Mouse (Mus musculus): ENCODE data around the gene Usp48.

Usp48 gene

DNA sequence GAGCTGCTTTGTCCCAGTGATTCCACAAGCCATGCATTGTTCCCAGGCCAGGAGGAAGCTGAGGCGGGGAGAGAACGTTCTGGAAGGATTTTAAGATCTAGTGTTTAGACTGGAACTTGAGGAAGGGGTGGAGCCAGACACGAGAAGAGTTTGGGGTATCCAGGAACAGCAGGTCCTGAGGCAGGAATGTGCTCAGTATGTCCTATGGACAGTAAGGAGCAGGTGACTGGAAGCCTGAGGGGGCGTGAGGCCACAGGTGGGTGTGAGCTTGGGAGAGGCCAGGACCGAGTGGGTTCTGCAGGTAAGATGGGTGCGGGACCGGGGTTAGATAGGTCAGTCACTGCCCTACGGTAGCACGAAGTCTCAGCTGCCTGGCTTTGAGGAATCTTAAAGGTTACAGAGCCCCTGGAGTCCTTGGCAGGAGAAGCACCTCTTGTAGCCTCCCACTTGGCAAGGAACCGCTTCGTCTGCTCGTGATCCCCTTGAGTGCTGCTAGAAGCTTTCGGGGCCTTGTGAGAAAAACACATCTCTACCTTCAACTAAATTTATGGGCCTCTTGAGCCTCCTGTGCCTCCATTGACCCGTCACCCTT lies 93.8 kb downstream of the Usp48 start:
- no peak for DNase-seq (ENCODE audit: low spot score)

DNA sequence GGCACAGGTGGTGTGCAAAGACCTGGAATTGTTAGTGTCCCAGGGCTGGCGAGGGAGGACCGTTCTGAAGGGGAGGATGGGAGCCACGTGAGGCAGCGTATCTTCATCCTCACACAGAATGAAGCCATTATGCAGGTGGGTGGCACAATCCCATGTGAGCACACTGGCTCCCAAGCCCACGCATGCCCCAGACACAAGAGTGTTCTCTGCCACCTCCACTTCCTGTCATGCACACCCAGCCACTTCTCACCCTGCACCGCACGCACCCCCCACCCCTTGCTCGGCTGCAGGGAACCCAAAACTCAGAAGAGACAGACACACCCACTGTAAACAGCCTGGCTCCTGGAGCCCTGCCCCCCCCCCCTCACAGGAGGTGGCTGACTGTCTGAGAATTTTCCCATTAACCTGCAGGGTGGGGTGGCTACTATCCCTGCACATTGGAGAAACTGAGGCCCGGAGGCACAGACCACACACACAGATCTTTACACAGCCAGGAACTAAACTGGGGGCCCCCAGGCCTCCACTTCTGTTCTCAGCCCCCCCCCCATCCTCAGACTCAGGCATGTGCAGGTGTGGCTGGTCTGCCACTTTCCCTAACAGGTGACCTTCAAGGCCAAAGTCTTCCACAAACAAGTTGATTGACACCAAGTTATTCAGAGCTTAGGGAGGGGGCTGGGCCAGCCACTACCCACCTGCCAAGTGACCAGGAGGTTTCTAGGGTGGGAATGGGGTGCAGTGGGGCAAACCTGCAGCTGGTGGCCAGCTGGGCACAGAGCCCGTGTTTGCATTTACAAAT lies 98.8 kb downstream of the Usp48 start:
- no peak for DNase-seq (ENCODE audit: low spot score)

DNA sequence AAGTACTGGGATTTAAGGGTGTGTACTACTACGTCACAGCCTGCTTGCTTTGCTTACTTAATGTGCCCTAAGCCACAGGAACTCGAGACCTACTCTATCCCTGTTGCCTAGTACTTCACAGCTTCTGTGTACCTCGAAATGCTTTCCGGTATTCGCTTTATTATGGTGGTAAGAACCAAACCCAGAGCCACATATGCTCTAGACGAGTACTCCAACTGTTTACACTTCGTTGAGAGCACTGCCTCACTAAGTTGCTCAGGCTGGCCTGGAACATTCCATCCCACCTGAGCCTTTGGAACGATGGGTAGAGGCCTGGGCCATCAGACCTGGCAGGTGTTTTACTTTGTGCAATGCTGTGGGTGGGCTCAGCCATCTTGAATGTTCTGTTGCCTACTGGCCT lies 101.7 kb downstream of the Usp48 start:
- DNase-seq (ENCODE audit: low spot score), result no peak

DNA sequence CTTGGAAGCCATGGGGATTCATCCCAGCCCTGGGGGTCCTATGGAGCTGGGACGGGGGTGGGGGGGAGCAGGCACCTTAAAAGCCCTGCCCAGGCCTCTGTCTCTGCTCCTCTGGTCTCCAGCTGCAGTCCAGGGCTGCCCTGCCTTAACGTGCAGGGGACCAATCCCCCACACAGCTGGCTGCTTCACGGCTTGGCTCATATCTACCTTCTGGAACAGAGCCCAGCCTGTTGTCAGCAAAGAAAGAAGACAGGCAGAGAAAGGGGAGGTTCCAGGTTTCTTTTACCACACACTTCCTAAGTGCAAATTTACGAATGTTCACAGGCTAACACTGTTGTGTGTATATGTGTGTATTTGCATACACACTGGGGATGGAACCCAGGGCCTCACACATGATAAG lies 102.3 kb downstream of the Usp48 start:
- no peak for DNase-seq (ENCODE audit: low spot score)

DNA sequence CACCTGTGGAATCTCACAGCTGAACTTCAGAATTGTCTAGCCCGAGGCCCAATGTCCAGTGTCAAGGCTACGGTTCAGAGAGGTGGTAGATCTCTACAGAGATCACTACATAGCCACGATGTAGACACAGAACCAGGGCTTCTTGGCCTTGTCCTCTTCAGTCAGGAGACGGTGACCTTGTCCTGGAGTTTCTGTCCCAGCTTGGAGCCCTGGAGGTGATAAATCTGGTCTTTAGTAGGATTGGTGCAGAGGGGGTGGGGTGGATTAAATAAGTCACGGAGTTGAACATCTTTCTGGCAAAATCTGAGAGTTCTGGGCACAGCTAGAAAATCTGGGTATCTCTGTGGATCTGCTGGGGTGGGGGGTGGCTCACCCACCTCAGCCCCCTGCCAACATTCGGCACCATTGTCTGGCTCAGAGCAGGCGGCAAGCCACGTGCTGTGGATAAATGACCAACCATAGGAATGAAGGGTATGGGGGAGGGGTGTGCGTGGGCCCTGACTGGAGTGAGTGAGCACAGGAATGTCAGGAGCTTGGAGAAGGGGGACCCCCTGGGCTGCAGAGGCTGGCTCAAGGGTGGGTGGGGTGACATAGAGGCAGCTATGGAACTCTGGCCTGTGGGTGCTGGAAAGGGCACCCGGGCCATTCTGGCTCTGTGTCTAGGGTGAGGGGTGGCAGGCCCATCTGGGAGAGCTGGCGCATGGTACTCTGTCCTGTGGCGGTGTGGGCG lies 103.8 kb downstream of the Usp48 start:
- no peak for DNase-seq (ENCODE audit: low spot score)

DNA sequence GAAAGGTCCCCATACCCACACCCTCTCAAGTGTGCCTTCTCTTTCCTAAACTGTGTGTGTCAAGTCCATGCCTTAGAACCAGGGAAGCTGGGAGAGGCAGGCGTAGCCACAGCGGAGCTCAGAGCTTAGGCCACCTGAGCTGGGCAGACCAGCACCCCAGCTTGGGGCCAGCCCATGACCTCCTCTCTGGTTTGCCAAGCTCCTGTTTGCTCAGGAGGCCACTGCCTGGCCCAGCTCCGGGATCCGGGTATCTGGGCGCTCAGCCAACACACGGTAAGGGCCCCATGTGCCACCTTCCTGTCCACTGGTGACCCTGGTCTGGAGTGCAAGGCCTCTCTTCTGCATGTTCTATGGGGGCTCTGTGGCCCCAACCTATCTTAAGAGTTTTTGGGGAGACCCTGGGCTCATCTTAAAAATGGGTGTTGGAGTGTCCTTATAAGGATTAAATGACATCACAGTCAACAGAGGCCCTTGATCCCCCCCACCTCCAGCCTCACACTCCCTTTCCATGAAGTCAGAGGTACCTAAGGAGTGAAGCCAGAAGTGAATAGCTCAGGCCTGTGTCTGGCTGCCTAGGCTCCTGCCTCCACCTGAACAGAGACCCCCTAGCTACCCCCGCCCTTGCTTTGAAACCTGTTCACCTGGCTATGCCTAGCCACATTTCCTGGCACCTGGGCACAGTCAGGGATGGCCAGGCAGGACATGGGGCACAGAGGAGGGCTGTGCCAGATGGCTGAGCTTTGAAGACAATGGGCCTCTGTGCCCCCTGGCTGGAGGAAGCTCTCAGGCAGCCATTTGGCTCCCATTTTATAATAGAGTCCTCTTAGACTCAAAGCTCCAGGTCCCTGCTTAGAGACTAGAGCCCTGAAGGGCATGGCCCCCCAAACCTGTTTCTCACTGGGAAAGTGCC lies 104.8 kb downstream of the Usp48 start:
- DNase-seq (ENCODE audit: low spot score), result no peak

DNA sequence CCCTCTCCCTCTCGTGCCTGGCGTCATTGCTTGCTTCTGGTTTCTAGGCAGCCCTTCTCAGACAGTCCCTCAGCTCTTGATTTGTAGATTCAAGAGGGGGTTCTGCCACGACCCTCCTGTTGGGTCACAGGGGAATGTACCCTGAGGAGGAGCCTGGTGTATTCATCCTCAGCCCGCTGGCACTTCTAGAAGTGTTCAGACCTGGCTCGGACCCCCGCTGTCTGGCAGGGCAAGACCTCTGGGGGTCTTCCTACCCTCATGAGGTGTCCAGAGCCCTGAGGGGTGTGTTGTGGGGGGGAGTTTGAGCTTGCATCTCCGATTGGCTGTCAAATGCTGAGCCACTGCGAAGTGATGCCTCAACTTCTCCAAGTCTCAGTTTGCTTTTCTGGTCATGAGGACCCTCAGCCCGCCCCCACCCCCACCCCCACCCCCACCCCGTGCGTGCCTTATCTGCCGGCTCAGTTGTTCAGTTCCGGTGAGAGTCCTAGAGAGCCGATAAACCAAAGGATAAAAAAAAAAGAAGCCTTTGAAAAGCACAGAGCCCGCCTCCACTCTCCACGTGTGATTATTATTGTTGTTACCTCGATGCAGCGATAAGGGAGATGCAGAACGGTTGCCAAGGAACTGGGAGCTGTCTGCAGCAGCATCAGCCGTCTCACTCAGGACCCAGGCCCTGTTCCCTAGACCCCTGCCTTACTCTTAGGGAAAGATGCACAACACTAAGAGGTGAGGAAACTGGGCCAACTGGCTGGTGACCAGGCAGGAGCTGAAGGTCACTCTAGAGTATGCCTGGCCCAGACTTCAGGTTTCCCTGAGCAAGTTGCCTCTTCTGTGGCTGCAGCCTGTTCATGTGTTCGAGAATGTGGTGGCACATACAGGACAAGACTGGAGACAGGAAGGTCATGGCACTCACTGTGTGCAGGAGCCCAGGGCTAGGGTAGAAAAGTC lies 106.0 kb downstream of the Usp48 start:
- DNase-seq (ENCODE audit: low spot score), result no peak

DNA sequence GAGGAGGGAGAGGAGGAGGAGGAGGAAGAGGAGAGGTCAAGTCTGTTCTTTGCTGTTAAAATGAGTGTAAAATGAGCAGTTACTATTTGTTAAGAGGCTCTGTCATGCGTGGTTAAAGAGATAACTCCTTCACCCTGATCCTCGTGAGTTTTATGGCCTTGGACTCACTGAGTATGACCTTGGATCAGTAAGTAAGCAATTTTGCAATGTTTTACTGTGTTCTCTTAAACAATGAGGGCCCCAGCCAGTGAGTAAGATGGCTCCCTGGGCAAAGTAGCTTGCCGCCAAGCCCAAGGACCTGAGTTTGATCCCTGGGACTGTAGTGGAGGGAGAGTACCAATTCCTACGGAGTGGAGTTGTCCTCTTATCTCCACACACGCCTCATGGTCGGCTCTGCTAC lies 107.4 kb downstream of the Usp48 start:
- DNase-seq (ENCODE audit: low spot score), result no peak

DNA sequence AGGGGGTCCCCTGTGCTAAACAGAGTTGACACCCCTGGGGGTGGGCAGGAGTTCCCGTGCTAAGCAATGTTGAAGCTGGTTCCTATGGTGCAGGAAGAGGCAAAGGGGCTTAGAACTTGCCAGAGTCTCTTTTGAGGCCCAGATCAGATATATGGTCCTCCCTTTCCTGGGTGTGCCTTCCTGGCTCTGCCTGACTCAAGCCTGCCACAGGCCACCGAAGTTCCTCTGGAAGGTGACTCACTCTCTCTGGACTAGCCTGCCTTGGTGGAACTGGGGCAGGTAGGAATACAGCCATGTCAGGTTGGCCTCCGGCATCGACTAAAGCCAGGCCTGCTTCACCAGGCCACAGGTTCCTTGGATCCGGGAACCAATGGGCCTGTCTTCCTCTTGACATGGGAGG lies 109.5 kb downstream of the Usp48 start:
- DNase-seq (ENCODE audit: low spot score), result no peak

DNA sequence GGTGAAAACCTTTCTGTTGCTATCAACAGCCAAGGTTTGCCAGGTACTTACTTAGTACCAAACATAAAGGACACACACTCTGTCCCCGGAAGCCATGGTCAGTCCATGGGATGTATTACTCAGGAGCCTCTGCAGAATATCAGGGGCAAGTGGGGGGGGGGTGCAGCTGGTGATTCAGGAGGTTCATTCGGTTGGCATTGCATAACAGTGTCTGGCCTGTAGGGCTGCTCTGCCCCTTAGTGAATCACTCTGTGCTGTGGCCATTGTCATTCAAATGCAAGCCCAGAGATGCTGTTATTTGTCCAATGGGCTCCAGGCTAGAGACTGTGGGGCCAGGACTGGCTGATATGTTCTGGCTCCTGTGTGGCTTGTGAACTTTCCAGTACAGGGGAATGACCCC lies 111.0 kb downstream of the Usp48 start:
- DNase-seq (ENCODE audit: low spot score), result no peak

DNA sequence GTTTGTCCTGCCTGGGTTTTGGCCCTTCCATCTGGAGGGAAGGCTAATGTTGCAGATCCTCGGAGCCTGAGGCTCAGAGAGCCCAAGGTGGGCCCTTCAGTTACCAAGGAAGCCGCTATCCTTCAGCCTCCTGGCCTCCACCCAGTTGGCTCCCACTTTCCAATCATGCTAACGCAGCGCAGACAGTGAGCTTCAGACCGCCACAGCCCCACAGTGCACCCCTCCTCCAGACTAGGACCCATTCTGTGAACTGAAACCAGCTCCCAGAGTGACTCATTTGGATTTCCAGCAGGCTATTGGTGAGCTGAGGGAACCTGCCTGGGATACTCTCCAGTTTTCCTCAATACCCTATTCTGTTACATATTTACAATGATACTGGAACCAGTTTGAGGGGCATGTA lies 111.8 kb downstream of the Usp48 start:
- DNase-seq (ENCODE audit: low spot score), result no peak

DNA sequence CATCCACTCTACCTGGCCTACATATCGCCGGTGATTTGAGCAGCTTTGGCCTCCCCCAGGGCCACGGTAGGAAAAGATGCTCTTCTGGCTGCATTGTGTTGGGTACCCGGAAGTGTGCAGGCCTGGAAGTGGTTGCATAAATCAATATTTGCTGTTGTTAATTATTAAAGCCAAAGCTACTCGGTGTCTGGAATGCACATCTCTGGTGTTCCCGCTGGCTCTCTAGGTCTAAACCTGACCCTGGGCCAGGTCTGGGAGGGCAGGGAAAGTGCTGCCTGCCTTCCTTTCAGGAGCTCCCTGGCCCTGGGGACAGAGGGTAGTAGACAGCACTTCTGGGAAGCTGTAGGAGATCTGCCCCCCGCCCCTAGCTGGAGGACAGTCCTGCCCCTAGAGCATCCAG lies 113.0 kb downstream of the Usp48 start:
- no peak for DNase-seq (ENCODE audit: low spot score)

DNA sequence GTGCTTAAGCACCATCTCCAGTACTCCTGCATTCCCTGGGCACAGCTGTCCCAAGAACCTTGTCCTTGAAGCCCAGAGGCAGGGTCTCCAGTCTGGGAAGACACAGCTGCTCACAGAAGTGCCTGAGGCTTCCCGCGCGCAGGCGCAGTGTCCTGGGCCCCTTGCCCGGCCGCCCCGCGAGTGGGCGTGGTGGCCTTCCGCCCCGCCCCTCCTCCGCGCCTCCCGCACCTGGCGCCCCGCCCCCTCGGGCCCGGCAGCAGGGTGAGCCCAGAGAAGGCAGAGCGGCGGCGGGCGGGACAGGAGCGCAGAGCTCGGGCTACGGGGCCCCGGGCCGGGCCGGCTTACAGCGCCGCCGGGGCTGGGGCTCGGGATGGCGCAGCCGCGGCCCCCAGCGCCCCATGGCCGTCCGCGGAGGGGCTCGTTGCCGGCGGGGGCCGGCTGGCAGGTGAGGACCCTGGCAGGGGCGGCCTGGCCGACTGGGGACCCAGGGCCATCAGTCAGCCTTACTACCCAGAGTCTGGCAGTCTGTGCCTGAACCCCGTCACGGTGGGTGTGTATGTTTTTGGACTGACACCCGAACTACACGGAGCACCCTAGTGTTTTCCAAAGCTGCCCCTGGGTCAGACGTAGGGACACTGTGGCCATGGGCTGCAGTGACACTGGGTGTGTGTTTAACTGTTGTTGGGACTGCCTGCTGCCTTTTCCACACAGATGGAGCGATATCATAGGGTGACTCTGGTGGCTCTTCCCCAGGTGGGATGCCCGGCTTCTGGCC lies 113.8 kb downstream of the Usp48 start:
- DNase-seq (ENCODE audit: low spot score), result peak; percentile 92

Data from embryo, embryonic 10 days (tissue).